ENCODE assay signal across 18 mouse cellular contexts in genomic region chr8:126232521-126232920, GRCm38 (mm10).
A peak's percentile ranks its signal among the peaks of the same experiment; 100 is the strongest.
DNase-seq lines count a peak whose midpoint lies in the region; ATAC-seq and TF ChIP-seq lines count a peak whose summit lies in the region.
"Had no signal": no experiment of that assay in that cellular context is flagged by ENCODE, and none has a peak within 500 bp of the region (broad histone marks: within the 10 kb centered on the region; RNA-seq: fewer than 3 reads in every experiment).

No protein-coding gene starts in this region.

- H3K9ac ChIP-seq in hindbrain, embryonic 12.5 days, result peak overlapping the region; percentile 1; the same call in 1 of the 2 replicates
- H3K9ac ChIP-seq in hindbrain, postnatal 0 days (replicated peaks; ENCODE audit: low read length), result no peak overlapping the region
- H3K9ac ChIP-seq: embryonic facial prominence, embryonic 13.5 days; heart, embryonic 12.5 days; intestine, embryonic 15.5 days had no signal

- H3K4me3 ChIP-seq in hindbrain, embryonic 12.5 days, result no peak overlapping the region
- H3K4me3 ChIP-seq in hindbrain, postnatal 0 days (ENCODE audit: low read length), result no peak overlapping the region
- H3K4me3 ChIP-seq: embryonic facial prominence, embryonic 13.5 days; heart, embryonic 12.5 days; hindbrain, embryonic 10.5 days; intestine, embryonic 15.5 days had no signal

- DNase-seq in cerebellum, adult 11-12 months, result peak; percentile 0
- no peak for DNase-seq in cerebellum, adult 18-20 months
- no peak for DNase-seq in hindbrain, postnatal 0 days (ENCODE audit: low spot score)
- DNase-seq in testis, postnatal 10 days (ENCODE audit: low spot score), result peak; percentile 2
- DNase-seq in testis, postnatal 14 days (ENCODE audit: low spot score), result no peak
- DNase-seq in gastrocnemius, postnatal 10 days, result no peak
- DNase-seq: adrenal gland, adult 8-10 months; adrenal gland, postnatal 36 days; B cell, adult 2 months; kidney, adult 18-20 months had no signal

- H3K27ac ChIP-seq in hindbrain, embryonic 12.5 days, result peak overlapping the region; percentile 40; the same call in 1 of the 2 replicates
- no peak overlapping the region for H3K27ac ChIP-seq in hindbrain, postnatal 0 days
- H3K27ac ChIP-seq: embryonic facial prominence, embryonic 13.5 days; hindbrain, embryonic 10.5 days; intestine, embryonic 15.5 days had no signal

- TF ChIP-seq CTCF in hindbrain, postnatal 0 days (IDR thresholded peaks at IDR 0.05; ENCODE audit: low read depth), result no peak

- H3K9me3 ChIP-seq in hindbrain, embryonic 12.5 days (replicated peaks), result no peaks in the 10 kb centered on the region
- H3K9me3 ChIP-seq in hindbrain, postnatal 0 days (ENCODE audit: low read length), result no peaks in the 10 kb centered on the region
- H3K9me3 ChIP-seq: embryonic facial prominence, embryonic 13.5 days; heart, embryonic 12.5 days; hindbrain, embryonic 10.5 days; intestine, embryonic 15.5 days had no signal

- no peak overlapping the region for H3K4me2 ChIP-seq in hindbrain, embryonic 12.5 days (replicated peaks)
- H3K4me2 ChIP-seq in hindbrain, postnatal 0 days (ENCODE audit: low read depth, low read length), result no peak overlapping the region
- H3K4me2 ChIP-seq: embryonic facial prominence, embryonic 13.5 days; heart, embryonic 12.5 days; intestine, embryonic 15.5 days had no signal

- no peak for ATAC-seq in hindbrain, embryonic 12.5 days (ENCODE audit: low FRiP score)
- no peak for ATAC-seq in hindbrain, postnatal 0 days
- ATAC-seq: CD4-positive, CD25-positive, alpha-beta regulatory T cell, adult 4 months; forebrain, embryonic 14.5 days; intestine, embryonic 15.5 days had no signal

- no peaks in the 10 kb centered on the region for H3K27me3 ChIP-seq in hindbrain, embryonic 12.5 days
- no peaks in the 10 kb centered on the region for H3K27me3 ChIP-seq in hindbrain, postnatal 0 days (ENCODE audit: insufficient read depth, low read length)
- H3K27me3 ChIP-seq: embryonic facial prominence, embryonic 13.5 days; heart, embryonic 12.5 days; intestine, embryonic 15.5 days had no signal

- H3K36me3 ChIP-seq in hindbrain, embryonic 12.5 days, result no peaks in the 10 kb centered on the region
- no peaks in the 10 kb centered on the region for H3K36me3 ChIP-seq in hindbrain, postnatal 0 days (ENCODE audit: insufficient read depth, low read length)
- H3K36me3 ChIP-seq: embryonic facial prominence, embryonic 13.5 days; G1E; heart, embryonic 12.5 days; hindbrain, embryonic 10.5 days; intestine, embryonic 15.5 days had no signal

- 31% methylated on average over 7 of the region's 7 CpGs for WGBS in hindbrain, embryonic 12.5 days
- WGBS in hindbrain, postnatal 0 days, result 38% methylated on average over 7 of the region's 7 CpGs

- H3K4me1 ChIP-seq in hindbrain, embryonic 12.5 days, result peaks cover 5% of the 10 kb centered on the region; the same call in 1 of the 2 replicates
- H3K4me1 ChIP-seq in hindbrain, postnatal 0 days (ENCODE audit: insufficient read depth, low read length), result no peaks in the 10 kb centered on the region
- H3K4me1 ChIP-seq: embryonic facial prominence, embryonic 13.5 days; heart, embryonic 12.5 days; intestine, embryonic 15.5 days had no signal

Comparison
In these comparisons a context has a peak if more than half of its experiments do, and no peak if none do; other contexts are left out.
1. DNase-seq: peak in cerebellum, adult 11-12 months (single experiment) and testis, postnatal 10 days (single experiment); none in cerebellum, adult 18-20 months (0 of 2), hindbrain, postnatal 0 days (single experiment), testis, postnatal 14 days (single experiment) and gastrocnemius, postnatal 10 days (single experiment).